Mouse (Mus musculus) thymus, adult 2 months (tissue): ENCODE results near the gene Eva1a. TPM values are rescaled to one million over a fixed set of nuclear protein-coding genes. Genes with fewer than 3 reads are reported as not detected.

ENCODE experiments used
- DNase-seq: peaks from one replicate; pipeline ENCODE4 v3.0.0; 2021
- H3K27ac ChIP-seq: fragments of 200-500 bp; 2 replicates; pipeline ENCODE4 v1.5.1; 2012; ENCODE audit warnings: low read length, control low read depth; ENCODE audit not compliant: control insufficient read depth, insufficient read depth
- H3K27me3 ChIP-seq: fragments of 200-500 bp; 2 replicates; pipeline ENCODE4 v1.6.1; 2012; ENCODE audit warnings: mild to moderate bottlenecking, low read length, moderate library complexity, mixed read lengths; ENCODE audit not compliant: control insufficient read depth, insufficient read depth
- H3K36me3 ChIP-seq: fragments of 200-500 bp; 2 replicates; pipeline ENCODE4 v1.6.1; 2012; ENCODE audit warnings: mild to moderate bottlenecking, low read length, moderate library complexity; ENCODE audit not compliant: control insufficient read depth, insufficient read depth
- H3K4me1 ChIP-seq: fragments of 200-500 bp; replicated peaks from 2 replicates; pipeline ENCODE4 v1.6.1; 2012; ENCODE audit warnings: low read length; ENCODE audit not compliant: control insufficient read depth, insufficient read depth
- H3K4me3 ChIP-seq: fragments of 200-500 bp; 2 replicates; pipeline ENCODE4 v1.5.1; 2012; ENCODE audit warnings: mild to moderate bottlenecking, low read length, control low read depth, moderate library complexity; ENCODE audit not compliant: control insufficient read depth, insufficient read depth
- CTCF ChIP-seq: fragments of 200-500 bp; IDR thresholded peaks from 2 replicates; pipeline ENCODE4 v1.5.1; 2012; ENCODE audit warnings: mild to moderate bottlenecking, control low read depth, low read length, moderate library complexity, borderline replicate concordance; ENCODE audit not compliant: control insufficient read depth, poor library complexity, insufficient read depth; ENCODE audit errors: extremely low read depth
- POLR2A ChIP-seq: fragments of 200-500 bp; IDR thresholded peaks from 2 replicates; pipeline ENCODE4 v1.6.1; 2012; ENCODE audit warnings: mild to moderate bottlenecking, low read length, control low read depth, moderate library complexity; ENCODE audit not compliant: control insufficient read depth, poor library complexity, insufficient read depth; ENCODE audit errors: extremely low read depth
- WGBS: fragments of 180-500 bp; shearing (Covaris S2); methylation state at CpG from one replicate; pipeline ENCODE4 v1.1.7; 2018; 5-methylcytosine and 5-hydroxymethylcytosine counted together
- polyA plus RNA-seq: library from polyadenylated mRNA; depleted of rRNA; stranded (reverse); fragments of >200 nt; gene quantifications from 2 replicates; pipeline ENCODE4 v1.2.3, GENCODE M21; 2012

The Eva1a gene
- polyA plus RNA-seq, 1 experiment, result 3.1 TPM

DNA sequence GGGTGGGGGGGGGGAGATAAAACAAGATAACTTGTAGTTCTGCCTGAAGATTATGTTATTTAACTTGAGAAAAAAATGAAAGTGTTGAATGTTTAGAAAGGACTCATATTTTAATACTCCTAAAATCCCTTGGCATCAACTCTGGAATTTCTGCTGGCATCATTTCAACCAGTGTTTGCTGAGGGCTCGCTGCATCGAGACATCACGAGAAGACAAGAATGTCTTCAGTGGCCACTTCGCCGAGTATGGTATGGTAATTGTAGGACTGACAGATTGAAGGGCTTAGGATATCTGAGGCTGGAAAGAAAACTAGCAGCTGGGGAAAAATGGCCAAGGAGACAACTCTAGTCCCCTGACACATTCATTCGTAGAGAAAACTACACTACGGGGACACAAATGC lies 69.6 kb downstream of the Eva1a start:
- DNase-seq, result no peak
- H3K27ac ChIP-seq, result no peak overlapping the region
- H3K4me3 ChIP-seq, result no peak overlapping the region
- H3K4me1 ChIP-seq, result no peaks in the 10 kb centered on the region
- no peaks in the 10 kb centered on the region for H3K27me3 ChIP-seq
- TF ChIP-seq POLR2A (no peak), CTCF (no peak)
- WGBS, result 92% methylated on average over 7 of the region's 7 CpGs
- no peaks in the 10 kb centered on the region for H3K36me3 ChIP-seq

DNA sequence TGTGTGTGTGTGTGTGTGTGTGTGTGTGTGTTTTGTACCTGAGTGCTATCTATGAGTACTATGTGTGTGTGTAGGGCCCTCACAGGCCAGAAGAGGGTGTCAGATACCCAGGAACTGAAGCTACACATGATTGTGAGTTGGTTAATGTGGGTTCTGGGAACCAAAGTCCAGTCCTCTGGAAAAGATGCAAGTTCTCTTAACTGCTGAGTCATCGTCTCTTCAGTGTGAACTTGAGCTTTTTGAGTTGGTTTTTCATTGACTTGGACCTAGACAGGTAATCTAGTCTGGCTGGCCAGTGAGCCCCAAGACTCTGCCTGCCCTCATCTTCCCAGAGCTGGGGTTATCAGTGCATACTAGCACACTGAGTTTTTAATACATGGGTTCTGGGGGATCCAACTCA lies 70.3 kb downstream of the Eva1a start:
- H3K4me1 ChIP-seq, result no peaks in the 10 kb centered on the region
- H3K36me3 ChIP-seq, result no peaks in the 10 kb centered on the region
- no peak for DNase-seq
- H3K4me3 ChIP-seq, result no peak overlapping the region
- TF ChIP-seq CTCF, result no peak
- TF ChIP-seq POLR2A, result no peak
- 81% methylated on average over 1 of the region's 1 CpGs for WGBS
- no peak overlapping the region for H3K27ac ChIP-seq
- no peaks in the 10 kb centered on the region for H3K27me3 ChIP-seq

DNA sequence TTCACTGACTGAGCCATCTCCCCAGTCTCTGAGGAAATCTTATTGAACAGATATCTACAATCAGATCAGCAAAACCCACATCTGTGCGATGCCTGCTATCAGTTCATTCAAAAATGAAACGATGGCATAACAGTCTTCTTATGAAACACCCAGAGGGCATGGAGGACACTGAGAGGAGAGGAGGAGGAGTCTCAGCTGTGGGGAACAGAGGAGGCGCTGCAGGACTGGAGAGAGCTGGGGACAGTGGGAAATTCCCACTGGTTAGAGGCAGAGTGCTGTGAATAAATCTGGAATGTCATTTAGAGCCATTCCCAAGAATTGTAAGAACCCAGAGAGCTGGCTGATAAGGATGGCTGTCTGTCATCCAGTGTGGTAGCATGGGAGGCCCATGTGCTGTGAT lies 70.7 kb downstream of the Eva1a start:
- Histone ChIP-seq H3K4me1 (no peaks in the 10 kb centered on the region), H3K36me3 (no peaks in the 10 kb centered on the region), H3K4me3 (no peak overlapping the region), H3K27ac (no peak overlapping the region), H3K27me3 (no peaks in the 10 kb centered on the region)
- DNase-seq, result no peak
- WGBS, result 88% methylated on average over 3 of the region's 3 CpGs
- TF ChIP-seq POLR2A (no peak), CTCF (no peak)

DNA sequence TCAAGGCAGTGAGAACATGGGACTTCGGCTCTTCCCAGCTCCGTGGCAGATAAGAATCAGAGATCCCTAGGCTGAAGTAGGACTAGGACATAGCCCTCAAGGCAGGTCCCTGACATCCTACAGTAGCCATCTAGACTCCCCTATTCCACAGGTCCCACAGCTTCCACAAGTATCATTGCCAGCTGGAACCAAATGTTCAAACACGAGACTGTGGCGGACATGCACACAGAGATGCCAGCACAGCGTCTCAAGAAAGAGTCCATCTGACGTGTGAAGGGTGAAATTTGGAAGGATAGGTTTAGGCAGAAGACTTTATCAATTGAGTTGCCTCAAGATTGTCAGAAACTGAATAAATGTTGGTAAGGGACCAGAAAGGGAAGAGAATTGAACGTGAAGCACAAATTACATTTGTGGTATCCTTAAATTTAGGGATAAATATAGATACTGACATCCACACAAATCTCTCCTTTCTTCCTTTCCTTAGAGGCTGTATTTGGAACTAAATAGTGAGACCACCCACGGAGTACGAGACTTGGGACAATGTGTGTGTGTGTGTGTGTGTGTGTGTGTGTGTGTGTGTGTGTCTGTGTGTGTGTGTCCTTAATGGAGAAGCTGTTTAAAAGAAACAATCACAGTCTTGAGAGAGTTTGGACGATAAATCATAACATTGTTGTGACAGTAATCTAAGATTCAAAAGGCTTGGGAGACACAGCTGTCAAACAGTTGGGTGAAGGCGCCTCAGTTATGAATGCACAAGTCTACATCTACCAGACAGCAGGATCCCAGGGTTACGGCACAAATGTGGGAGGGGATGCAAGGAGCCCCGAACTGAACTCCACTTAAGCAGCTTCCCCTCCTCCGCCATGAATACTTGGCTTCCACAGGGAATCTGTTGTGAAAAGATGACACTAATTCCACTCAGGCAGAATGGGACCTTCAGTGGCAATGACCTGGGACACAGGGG lies 71.6 kb downstream of the Eva1a start:
- H3K27ac ChIP-seq, result no peak overlapping the region
- 89% methylated on average over 14 of the region's 14 CpGs for WGBS
- no peak for DNase-seq
- H3K36me3 ChIP-seq, result no peaks in the 10 kb centered on the region
- no peak overlapping the region for H3K4me3 ChIP-seq
- no peaks in the 10 kb centered on the region for H3K4me1 ChIP-seq
- H3K27me3 ChIP-seq, result no peaks in the 10 kb centered on the region
- TF ChIP-seq CTCF, result no peak
- TF ChIP-seq POLR2A, result no peak

DNA sequence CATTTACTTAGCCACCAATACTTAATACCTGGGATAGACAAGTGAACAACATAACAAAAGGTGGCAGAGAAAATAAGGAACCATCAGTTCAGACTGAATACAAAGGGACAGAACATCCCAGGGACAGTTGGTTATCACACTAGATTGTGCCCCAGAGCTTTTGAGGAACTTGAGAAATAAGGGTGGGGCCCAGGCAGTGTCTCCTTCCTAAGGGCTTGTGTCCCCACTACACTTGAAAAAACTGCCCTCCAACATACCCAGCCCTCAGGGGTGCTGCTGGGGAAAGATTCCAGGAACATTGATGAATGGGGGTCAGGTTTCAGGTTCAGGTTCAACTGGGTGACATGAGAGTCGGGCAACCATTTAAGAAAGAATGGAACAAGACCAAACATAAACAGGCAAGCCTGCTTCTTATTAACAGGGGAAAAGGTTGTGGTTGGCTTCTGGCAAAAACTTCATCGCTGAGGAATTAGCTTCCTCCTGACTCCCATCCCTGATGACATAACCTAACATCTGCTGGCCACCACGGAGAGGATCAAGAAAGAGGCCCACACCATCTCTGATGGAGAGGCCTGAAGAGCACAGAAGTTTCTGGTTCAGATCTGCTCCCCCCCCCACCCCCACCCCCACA lies 74.6 kb downstream of the Eva1a start:
- no peak for DNase-seq
- H3K4me1 ChIP-seq, result no peaks in the 10 kb centered on the region
- no peak overlapping the region for H3K27ac ChIP-seq
- H3K4me3 ChIP-seq, result no peak overlapping the region
- no peaks in the 10 kb centered on the region for H3K36me3 ChIP-seq
- TF ChIP-seq POLR2A (no peak), CTCF (no peak)
- WGBS, result 45% methylated on average over 3 of the region's 3 CpGs
- H3K27me3 ChIP-seq, result no peaks in the 10 kb centered on the region

DNA sequence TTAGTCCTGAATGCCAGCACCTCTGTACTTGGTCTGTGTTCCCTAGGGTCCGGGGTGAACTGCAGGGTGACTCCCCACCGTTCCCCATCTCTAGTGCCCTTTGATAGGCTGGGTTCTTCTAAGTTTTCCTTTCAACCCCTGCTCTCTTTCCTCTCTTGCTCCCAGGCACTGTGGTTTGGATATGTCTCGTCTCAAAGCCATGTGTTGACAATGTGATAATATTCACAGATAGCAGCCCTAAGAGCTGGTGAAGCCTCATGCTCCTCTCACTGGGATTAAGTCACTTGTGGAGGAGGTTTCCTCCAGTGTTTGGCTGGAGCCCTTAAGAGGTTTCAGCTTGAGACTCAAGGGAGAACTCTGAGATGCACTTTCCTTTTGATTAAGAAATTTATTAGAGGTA lies 75.3 kb downstream of the Eva1a start:
- TF ChIP-seq CTCF, result no peak
- no peak for TF ChIP-seq POLR2A
- Histone ChIP-seq H3K27ac (no peak overlapping the region), H3K36me3 (no peaks in the 10 kb centered on the region), H3K27me3 (no peaks in the 10 kb centered on the region), H3K4me1 (no peaks in the 10 kb centered on the region), H3K4me3 (no peak overlapping the region)
- WGBS, result 84% methylated on average over 3 of the region's 3 CpGs
- DNase-seq, result no peak

DNA sequence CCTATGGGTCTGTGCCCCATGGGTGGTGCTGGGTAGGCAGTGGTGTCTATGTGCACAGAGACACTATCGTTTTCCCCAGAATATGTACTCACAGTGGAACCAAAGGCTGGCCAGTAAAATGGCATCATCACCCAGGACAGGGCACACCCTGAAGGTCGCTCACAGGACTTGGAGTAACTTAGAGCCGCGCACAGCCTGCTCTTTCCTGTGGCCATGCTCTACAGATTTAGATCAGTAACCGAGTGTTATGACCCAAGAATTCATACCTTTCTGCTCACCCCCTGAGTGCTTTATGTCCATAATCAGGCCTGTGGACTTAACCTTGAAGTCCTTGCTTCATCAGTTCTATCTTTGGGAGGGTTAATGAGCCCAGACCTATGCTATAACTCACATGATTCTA lies 77.0 kb downstream of the Eva1a start:
- no peak for TF ChIP-seq POLR2A
- TF ChIP-seq CTCF, result no peak
- Histone ChIP-seq H3K4me1 (no peaks in the 10 kb centered on the region), H3K27ac (no peak overlapping the region), H3K36me3 (no peaks in the 10 kb centered on the region), H3K4me3 (no peak overlapping the region), H3K27me3 (no peaks in the 10 kb centered on the region)
- no peak for DNase-seq
- WGBS, result 90% methylated on average over 5 of the region's 5 CpGs
